Mouse (Mus musculus): ENCODE data around the gene Chst8. TPM values are rescaled to one million over a fixed set of nuclear protein-coding genes. Genes with fewer than 3 reads are reported as not detected.

Gene Chst8
- polyA plus RNA-seq, 1 experiment from 2014 or later, result 14.9 TPM

DNA sequence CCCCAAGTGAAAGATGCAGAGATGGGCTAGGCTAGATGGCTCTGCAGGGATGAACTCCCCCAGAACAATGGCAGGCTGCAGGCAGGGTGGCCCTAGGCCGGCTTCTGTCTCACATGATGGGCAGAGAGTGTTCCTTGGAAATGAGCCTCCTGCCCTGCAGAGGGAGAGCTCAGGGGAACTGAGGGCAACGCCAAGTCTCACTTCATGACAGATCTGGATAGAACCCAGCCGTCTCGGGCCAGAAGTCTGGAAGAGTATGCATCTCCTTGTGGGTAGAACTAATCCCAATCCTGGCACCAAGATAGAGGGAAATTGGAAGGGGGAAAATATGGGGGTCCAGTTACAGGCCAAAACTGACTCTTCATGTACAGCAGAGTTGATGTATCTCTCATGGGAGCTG is 119.4 kb downstream of the Chst8 start:
- Histone ChIP-seq H3K4me1 (ENCODE audit: control insufficient read depth, insufficient read depth, low read length) (peaks cover 41% of the 10 kb centered on the region), H3K9me3 (ENCODE audit: control insufficient read depth, low read length) (no peaks in the 10 kb centered on the region), H3K9ac (replicated peaks; ENCODE audit: low read length) (no peak overlapping the region), H3K27me3 (ENCODE audit: control insufficient read depth, insufficient read depth, low read length) (no peaks in the 10 kb centered on the region), H3K36me3 (ENCODE audit: control insufficient read depth, insufficient read depth, low read length) (no peaks in the 10 kb centered on the region), H3K27ac (replicated peaks; ENCODE audit: low read depth, low read length) (0 out of 2 replicates have a peak overlapping the region, but pooled peaks have one; percentile 5), H3K4me3 (replicated peaks; ENCODE audit: low read depth, low read length) (no peak overlapping the region), H3K4me2 (ENCODE audit: low read length) (no peak overlapping the region)
- ATAC-seq (ENCODE audit: low FRiP score, low TSS enrichment), result no peak
- 74% methylated on average over 4 of the region's 4 CpGs for WGBS
- DNase-seq, result no peak

GRCm38 (mm10) chr7:34690111-34690510 is 122.4 kb downstream of the Chst8 start:
- Histone ChIP-seq H3K9me3 (ENCODE audit: control insufficient read depth, low read length) (no peaks in the 10 kb centered on the region), H3K9ac (replicated peaks; ENCODE audit: low read length) (no peak overlapping the region), H3K4me3 (replicated peaks; ENCODE audit: low read depth, low read length) (no peak overlapping the region), H3K4me2 (ENCODE audit: low read length) (no peak overlapping the region), H3K36me3 (ENCODE audit: control insufficient read depth, insufficient read depth, low read length) (no peaks in the 10 kb centered on the region), H3K4me1 (ENCODE audit: control insufficient read depth, insufficient read depth, low read length) (peaks cover 46% of the 10 kb centered on the region), H3K27me3 (ENCODE audit: control insufficient read depth, insufficient read depth, low read length) (no peaks in the 10 kb centered on the region), H3K27ac (replicated peaks; ENCODE audit: low read depth, low read length) (peak overlapping the region; percentile 43)
- DNase-seq (peak; percentile 62), ATAC-seq (ENCODE audit: low FRiP score, low TSS enrichment) (no peak)
- WGBS, result 24% methylated on average over 13 of the region's 13 CpGs

GRCm38 (mm10) chr7:34689028-34689427 is 123.5 kb downstream of the Chst8 start:
- no peak overlapping the region for H3K9ac ChIP-seq (replicated peaks; ENCODE audit: low read length)
- H3K27me3 ChIP-seq (ENCODE audit: control insufficient read depth, insufficient read depth, low read length), result no peaks in the 10 kb centered on the region
- no peak for ATAC-seq (ENCODE audit: low FRiP score, low TSS enrichment)
- 17% methylated on average over 6 of the region's 6 CpGs for WGBS
- H3K27ac ChIP-seq (replicated peaks; ENCODE audit: low read depth, low read length), result no peak overlapping the region
- peak; percentile 52 for DNase-seq
- H3K4me2 ChIP-seq (ENCODE audit: low read length), result no peak overlapping the region
- H3K4me1 ChIP-seq (ENCODE audit: control insufficient read depth, insufficient read depth, low read length), result peaks cover 38% of the 10 kb centered on the region
- no peak overlapping the region for H3K4me3 ChIP-seq (replicated peaks; ENCODE audit: low read depth, low read length)
- H3K36me3 ChIP-seq (ENCODE audit: control insufficient read depth, insufficient read depth, low read length), result no peaks in the 10 kb centered on the region
- H3K9me3 ChIP-seq (ENCODE audit: control insufficient read depth, low read length), result no peaks in the 10 kb centered on the region

GRCm38 (mm10) chr7:34685801-34686200 is 126.7 kb downstream of the Chst8 start:
- no peak overlapping the region for H3K9ac ChIP-seq (replicated peaks; ENCODE audit: low read length)
- H3K4me3 ChIP-seq (replicated peaks; ENCODE audit: low read depth, low read length), result no peak overlapping the region
- H3K27ac ChIP-seq (replicated peaks; ENCODE audit: low read depth, low read length), result peak overlapping the region; percentile 20
- H3K4me2 ChIP-seq (ENCODE audit: low read length), result no peak overlapping the region
- peaks cover 29% of the 10 kb centered on the region for H3K4me1 ChIP-seq (ENCODE audit: control insufficient read depth, insufficient read depth, low read length)
- H3K27me3 ChIP-seq (ENCODE audit: control insufficient read depth, insufficient read depth, low read length), result no peaks in the 10 kb centered on the region
- DNase-seq (no peak), ATAC-seq (ENCODE audit: low FRiP score, low TSS enrichment) (peak; percentile 37)
- 27% methylated on average over 7 of the region's 7 CpGs for WGBS
- no peaks in the 10 kb centered on the region for H3K9me3 ChIP-seq (ENCODE audit: control insufficient read depth, low read length)
- H3K36me3 ChIP-seq (ENCODE audit: control insufficient read depth, insufficient read depth, low read length), result no peaks in the 10 kb centered on the region

- no peaks in the 10 kb centered on the region for H3K27me3 ChIP-seq (ENCODE audit: control insufficient read depth, insufficient read depth, low read length)
- H3K4me1 ChIP-seq (ENCODE audit: control insufficient read depth, insufficient read depth, low read length), result peaks cover 26% of the 10 kb centered on the region
- H3K4me3 ChIP-seq (replicated peaks; ENCODE audit: low read depth, low read length), result no peak overlapping the region
- H3K36me3 ChIP-seq (ENCODE audit: control insufficient read depth, insufficient read depth, low read length), result no peaks in the 10 kb centered on the region
- no peak overlapping the region for H3K27ac ChIP-seq (replicated peaks; ENCODE audit: low read depth, low read length)
- no peak overlapping the region for H3K4me2 ChIP-seq (ENCODE audit: low read length)
- no peaks in the 10 kb centered on the region for H3K9me3 ChIP-seq (ENCODE audit: control insufficient read depth, low read length)
- H3K9ac ChIP-seq (replicated peaks; ENCODE audit: low read length), result no peak overlapping the region
- no peak for ATAC-seq (ENCODE audit: low FRiP score, low TSS enrichment)
- 69% methylated on average over 4 of the region's 4 CpGs for WGBS
- no peak for DNase-seq
These were observed 127.3 kb downstream of the Chst8 start for GRCm38 (mm10) chr7:34685176-34685575.

GRCm38 (mm10) chr7:34680771-34681421 is 131.6 kb downstream of the Chst8 start:
- Histone ChIP-seq H3K9ac (replicated peaks; ENCODE audit: low read length) (no peak overlapping the region), H3K36me3 (ENCODE audit: control insufficient read depth, insufficient read depth, low read length) (no peaks in the 10 kb centered on the region)

GRCm38 (mm10) chr7:34679886-34680285 is 132.6 kb downstream of the Chst8 start:
- H3K36me3 ChIP-seq (ENCODE audit: control insufficient read depth, insufficient read depth, low read length), result no peaks in the 10 kb centered on the region
- 79% methylated on average over 2 of the region's 2 CpGs for WGBS
- H3K4me1 ChIP-seq (ENCODE audit: control insufficient read depth, insufficient read depth, low read length), result 0 out of 2 replicates have a peak, but pooled peaks cover 8% of the 10 kb centered on the region
- H3K27ac ChIP-seq (replicated peaks; ENCODE audit: low read depth, low read length), result no peak overlapping the region
- no peak overlapping the region for H3K9ac ChIP-seq (replicated peaks; ENCODE audit: low read length)
- peaks cover 12% of the 10 kb centered on the region for H3K27me3 ChIP-seq (ENCODE audit: control insufficient read depth, insufficient read depth, low read length)
- ATAC-seq (ENCODE audit: low FRiP score, low TSS enrichment) (no peak), DNase-seq (no peak)
- H3K9me3 ChIP-seq (ENCODE audit: control insufficient read depth, low read length), result no peaks in the 10 kb centered on the region
- H3K4me3 ChIP-seq (replicated peaks; ENCODE audit: low read depth, low read length), result no peak overlapping the region
- H3K4me2 ChIP-seq (ENCODE audit: low read length), result no peak overlapping the region

More at GRCm38 (mm10) chr7:34680771-34681421, 131.6 kb downstream of the Chst8 start:
- Histone ChIP-seq H3K4me2 (ENCODE audit: low read length) (no peak overlapping the region), H3K27me3 (ENCODE audit: control insufficient read depth, insufficient read depth, low read length) (peaks cover 2% of the 10 kb centered on the region; the same call in 1 of the 2 replicates), H3K4me3 (replicated peaks; ENCODE audit: low read depth, low read length) (no peak overlapping the region), H3K9me3 (ENCODE audit: control insufficient read depth, low read length) (no peaks in the 10 kb centered on the region), H3K27ac (replicated peaks; ENCODE audit: low read depth, low read length) (peak overlapping the region; percentile 45), H3K4me1 (ENCODE audit: control insufficient read depth, insufficient read depth, low read length) (peaks cover 9% of the 10 kb centered on the region; the same call in 1 of the 2 replicates)
- 42% methylated on average over 15 of the region's 15 CpGs for WGBS
- ATAC-seq (ENCODE audit: low FRiP score, low TSS enrichment), result no peak
- DNase-seq, result peak; percentile 58

GRCm38 (mm10) chr7:34675831-34676514 is 136.5 kb downstream of the Chst8 start:
- DNase-seq (peak; percentile 93), ATAC-seq (ENCODE audit: low FRiP score, low TSS enrichment) (peak; percentile 53)
- H3K36me3 ChIP-seq (ENCODE audit: control insufficient read depth, insufficient read depth, low read length), result no peaks in the 10 kb centered on the region
- no peak overlapping the region for H3K27ac ChIP-seq (replicated peaks; ENCODE audit: low read depth, low read length)
- H3K4me3 ChIP-seq (replicated peaks; ENCODE audit: low read depth, low read length), result peak overlapping the region; percentile 23
- WGBS, result 4% methylated on average over 33 of the region's 33 CpGs
- H3K4me2 ChIP-seq (ENCODE audit: low read length), result peak overlapping the region; percentile 61
- peaks cover 36% of the 10 kb centered on the region for H3K27me3 ChIP-seq (ENCODE audit: control insufficient read depth, insufficient read depth, low read length)
- no peaks in the 10 kb centered on the region for H3K9me3 ChIP-seq (ENCODE audit: control insufficient read depth, low read length)
- H3K4me1 ChIP-seq (ENCODE audit: control insufficient read depth, insufficient read depth, low read length), result 0 out of 2 replicates have a peak, but pooled peaks cover 8% of the 10 kb centered on the region
- H3K9ac ChIP-seq (replicated peaks; ENCODE audit: low read length), result peak overlapping the region; percentile 32
